In the genomic region with DNA sequence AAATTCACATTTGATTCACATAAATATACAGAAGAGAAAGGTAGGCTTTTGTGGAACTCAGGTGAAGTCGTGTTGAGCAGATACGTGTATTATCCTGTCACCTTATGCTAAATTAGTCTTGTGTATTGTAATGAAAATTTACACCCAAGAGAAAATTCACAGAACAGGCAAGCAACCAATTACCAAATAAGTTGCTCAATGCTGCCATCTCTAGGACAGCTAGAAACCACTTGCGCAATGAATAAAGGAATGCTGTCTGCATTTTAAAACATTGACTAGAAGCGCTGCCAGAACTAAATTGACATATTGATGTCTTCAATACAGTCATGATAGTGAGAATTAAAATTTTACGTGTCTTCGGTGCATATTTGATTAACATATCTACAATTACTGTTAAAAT, we compare ENCODE assay signal across 9 mouse cellular contexts. TPM values are rescaled to one million over a fixed set of nuclear protein-coding genes. Genes with fewer than 3 reads are reported as not detected.
A peak's percentile ranks its signal among the peaks of the same experiment; 100 is the strongest.
DNase-seq lines count a peak whose midpoint lies in the region; ATAC-seq and TF ChIP-seq lines count a peak whose summit lies in the region.
"Had no signal": no experiment of that assay in that cellular context is flagged by ENCODE, and none has a peak within 500 bp of the region (broad histone marks: within the 10 kb centered on the region; RNA-seq: fewer than 3 reads in every experiment).

No protein-coding gene starts in this region.

- no peak overlapping the region for H3K4me3 ChIP-seq in limb, embryonic 14.5 days (replicated peaks; ENCODE audit: low read length)
- H3K4me3 ChIP-seq in limb, embryonic 10.5 days = no peak overlapping the region
- H3K4me3 ChIP-seq in forebrain, embryonic 15.5 days = no peak overlapping the region

- 10% methylated on average over 6 of the region's 6 CpGs for WGBS in limb, embryonic 14.5 days
- WGBS in limb, embryonic 10.5 days = 20% methylated on average over 6 of the region's 6 CpGs
- 7% methylated on average over 6 of the region's 6 CpGs for WGBS in forebrain, embryonic 15.5 days

- no peaks in the 10 kb centered on the region for H3K27me3 ChIP-seq in limb, embryonic 14.5 days (ENCODE audit: control insufficient read depth, insufficient read depth, low read length)
- peaks cover 10% of the 10 kb centered on the region for H3K27me3 ChIP-seq in limb, embryonic 10.5 days (ENCODE audit: low read depth, poor library complexity, severe bottlenecking)
- no peaks in the 10 kb centered on the region for H3K27me3 ChIP-seq in forebrain, embryonic 15.5 days
- H3K27me3 ChIP-seq: Patski had no signal

- H3K9ac ChIP-seq in limb, embryonic 14.5 days (ENCODE audit: low read depth, low read length, severe bottlenecking) = no peak overlapping the region
- no peak overlapping the region for H3K9ac ChIP-seq in forebrain, embryonic 15.5 days (replicated peaks)

- no peak for ATAC-seq in cerebellum, adult (ENCODE audit: insufficient number of reproducible peaks, low FRiP score, low TSS enrichment)
- no peak for ATAC-seq in limb, embryonic 14.5 days (ENCODE audit: low FRiP score, low read depth)
- ATAC-seq in forebrain, embryonic 15.5 days (replicated peaks) = no peak
- ATAC-seq: Patski had no signal

- H3K36me3 ChIP-seq in limb, embryonic 14.5 days (ENCODE audit: control insufficient read depth, insufficient read depth, low read length) = peaks cover 2% of the 10 kb centered on the region; the same call in 1 of the 2 replicates
- H3K36me3 ChIP-seq in limb, embryonic 10.5 days = peaks cover 5% of the 10 kb centered on the region
- no peaks in the 10 kb centered on the region for H3K36me3 ChIP-seq in forebrain, embryonic 15.5 days

- TF ChIP-seq POLR2A in limb, embryonic 14.5 days (IDR thresholded peaks at IDR 0.05; ENCODE audit: borderline replicate concordance, extremely low read depth, insufficient read depth, insufficient read length) = no peak

- peaks cover 6% of the 10 kb centered on the region for H3K4me1 ChIP-seq in limb, embryonic 14.5 days (ENCODE audit: control insufficient read depth, insufficient read depth, low read length)
- H3K4me1 ChIP-seq in limb, embryonic 10.5 days = peaks cover 35% of the 10 kb centered on the region
- H3K4me1 ChIP-seq in forebrain, embryonic 15.5 days = peaks cover 31% of the 10 kb centered on the region

- peak; percentile 59 to 62 for DNase-seq in cerebellum, adult 18-20 months
- DNase-seq in limb, embryonic 14.5 days (ENCODE audit: low spot score) = peak; percentile 89
- no peak for DNase-seq in limb, embryonic 10.5 days (ENCODE audit: low spot score)
- DNase-seq in R1 (ENCODE audit: low read depth, low spot score) = peak; percentile 46
- DNase-seq in heart, postnatal 4 days = peak; percentile 42
- no peak for DNase-seq in spleen, adult 12 weeks (ENCODE audit: low spot score)

- H3K27ac ChIP-seq in limb, embryonic 14.5 days (replicated peaks; ENCODE audit: low read depth, low read length) = no peak overlapping the region
- H3K27ac ChIP-seq in limb, embryonic 10.5 days = no peak overlapping the region
- H3K27ac ChIP-seq in forebrain, embryonic 15.5 days (replicated peaks) = no peak overlapping the region

- no peak overlapping the region for H3K4me2 ChIP-seq in limb, embryonic 14.5 days (replicated peaks; ENCODE audit: low read depth, low read length, severe bottlenecking)
- no peak overlapping the region for H3K4me2 ChIP-seq in forebrain, embryonic 15.5 days (replicated peaks)

- H3K9me3 ChIP-seq in limb, embryonic 14.5 days (ENCODE audit: control insufficient read depth, low read length) = no peaks in the 10 kb centered on the region
- no peaks in the 10 kb centered on the region for H3K9me3 ChIP-seq in limb, embryonic 10.5 days (replicated peaks)
- H3K9me3 ChIP-seq in forebrain, embryonic 15.5 days = no peaks in the 10 kb centered on the region

RNA-seq across cellular contexts. Expression of gene Irs1, which starts 2.9 kb away (rescaled TPM):
- 19.7 and 26.1 TPM in 2 replicates for polyA plus RNA-seq in limb, embryonic 14.5 days (2012; rRNA removed)
- 11.8 and 13.8 TPM in 2 replicates for polyA plus RNA-seq in limb, embryonic 14.5 days (2014; fragmentation: Nextera tagmentation; extraction: Ambion mirVana)
- polyA plus RNA-seq in limb, embryonic 10.5 days (2016; fragmentation: Nextera tagmentation; extraction: Ambion mirVana) = 5.9 and 8.4 TPM in 2 replicates
- 10 to 100 TPM; 39.4 to 43.1 TPM for total RNA-seq in heart, postnatal 4 days (2021)
- polyA plus RNA-seq in forebrain, embryonic 15.5 days (2015; fragmentation: Nextera tagmentation; extraction: Ambion mirVana) = 9.1 and 10.4 TPM in 2 replicates

RNA-seq across cellular contexts. Expression of gene Rhbdd1, which starts 22.1 kb away (rescaled TPM):
- 7.2 and 8.7 TPM in 2 replicates for polyA plus RNA-seq in limb, embryonic 14.5 days (2012; rRNA removed)
- 6.1 and 7.0 TPM in 2 replicates for polyA plus RNA-seq in limb, embryonic 14.5 days (2014; fragmentation: Nextera tagmentation; extraction: Ambion mirVana)
- 8.4 and 9.1 TPM in 2 replicates for polyA plus RNA-seq in limb, embryonic 10.5 days (2016; fragmentation: Nextera tagmentation; extraction: Ambion mirVana)
- total RNA-seq in heart, postnatal 4 days (2021) = 10 to 100 TPM; 11.6 to 11.8 TPM
- polyA plus RNA-seq in forebrain, embryonic 15.5 days (2015; fragmentation: Nextera tagmentation; extraction: Ambion mirVana) = 5.0 TPM in 2 replicates

Comparison
In these comparisons a context has a peak if more than half of its experiments do, and no peak if none do; other contexts are left out.
1. DNase-seq: peak in cerebellum, adult 18-20 months (2 of 2), limb, embryonic 14.5 days (single experiment), R1 (single experiment) and heart, postnatal 4 days (single experiment); none in limb, embryonic 10.5 days (single experiment) and spleen, adult 12 weeks (single experiment).